Mouse (Mus musculus): ENCODE measurements around the gene Nmur1. TPM values are rescaled to one million over a fixed set of nuclear protein-coding genes. Genes with fewer than 3 reads are reported as not detected.

Gene Nmur1
- polyA plus RNA-seq, 1 experiment from 2014 or later: 0.12 TPM

- peak overlapping the region; percentile 98 for H3K9ac ChIP-seq (ENCODE audit: low read length)
- peak overlapping the region; percentile 25 for H3K4me3 ChIP-seq (ENCODE audit: low read depth, low read length)
- H3K27me3 ChIP-seq (ENCODE audit: control insufficient read depth, insufficient read depth, low read length): no peaks in the 10 kb centered on the region
- peak overlapping the region; percentile 93 for H3K27ac ChIP-seq (replicated peaks; ENCODE audit: low read depth, low read length)
- peak overlapping the region; percentile 53 for H3K4me2 ChIP-seq (ENCODE audit: low read depth, severe bottlenecking)
- no peak for DNase-seq (ENCODE audit: low spot score)
- no peak for ATAC-seq (ENCODE audit: insufficient number of reproducible peaks, low FRiP score, low TSS enrichment, low read depth)
- no peaks in the 10 kb centered on the region for H3K36me3 ChIP-seq (ENCODE audit: control insufficient read depth, insufficient read depth, low read length)
- H3K4me1 ChIP-seq (ENCODE audit: control insufficient read depth, insufficient read depth, low read length): peaks cover 14% of the 10 kb centered on the region; the same call in 1 of the 2 replicates
- no peaks in the 10 kb centered on the region for H3K9me3 ChIP-seq (ENCODE audit: control insufficient read depth, low read length)
- 4% methylated on average over 24 of the region's 24 CpGs for WGBS
Observed at GRCm38 (mm10) chr1:86442832-86443231, 16.8 kb upstream of the Nmur1 start.

- Histone ChIP-seq H3K9me3 (ENCODE audit: control insufficient read depth, low read length) (no peaks in the 10 kb centered on the region), H3K27ac (replicated peaks; ENCODE audit: low read depth, low read length) (peak overlapping the region; percentile 93), H3K4me3 (ENCODE audit: low read depth, low read length) (peak overlapping the region; percentile 25), H3K4me1 (ENCODE audit: control insufficient read depth, insufficient read depth, low read length) (peaks cover 14% of the 10 kb centered on the region; the same call in 1 of the 2 replicates), H3K27me3 (ENCODE audit: control insufficient read depth, insufficient read depth, low read length) (no peaks in the 10 kb centered on the region), H3K36me3 (ENCODE audit: control insufficient read depth, insufficient read depth, low read length) (no peaks in the 10 kb centered on the region), H3K9ac (ENCODE audit: low read length) (peak overlapping the region; percentile 98), H3K4me2 (ENCODE audit: low read depth, severe bottlenecking) (peak overlapping the region; percentile 53)
- ATAC-seq (ENCODE audit: insufficient number of reproducible peaks, low FRiP score, low TSS enrichment, low read depth) (peak; percentile 51), DNase-seq (ENCODE audit: low spot score) (peak; percentile 93)
- WGBS: under 1% methylated on average over 80 of the region's 81 CpGs
Observed at GRCm38 (mm10) chr1:86441980-86442831, 16.2 kb upstream of the Nmur1 start.

GRCm38 (mm10) chr1:86441724-86441979 is 15.6 kb upstream of the Nmur1 start:
- peak overlapping the region; percentile 25 for H3K4me3 ChIP-seq (ENCODE audit: low read depth, low read length)
- H3K27ac ChIP-seq (replicated peaks; ENCODE audit: low read depth, low read length): peak overlapping the region; percentile 93
- H3K9me3 ChIP-seq (ENCODE audit: control insufficient read depth, low read length): no peaks in the 10 kb centered on the region
- ATAC-seq (ENCODE audit: insufficient number of reproducible peaks, low FRiP score, low TSS enrichment, low read depth) (peak; percentile 23; the same call in 1 of the 2 replicates), DNase-seq (ENCODE audit: low spot score) (no peak)
- WGBS: 0% methylated on average over 5 of the region's 5 CpGs
- peak overlapping the region; percentile 98 for H3K9ac ChIP-seq (ENCODE audit: low read length)
- no peaks in the 10 kb centered on the region for H3K27me3 ChIP-seq (ENCODE audit: control insufficient read depth, insufficient read depth, low read length)
- peak overlapping the region; percentile 53 for H3K4me2 ChIP-seq (ENCODE audit: low read depth, severe bottlenecking)
- H3K4me1 ChIP-seq (ENCODE audit: control insufficient read depth, insufficient read depth, low read length): peaks cover 14% of the 10 kb centered on the region; the same call in 1 of the 2 replicates
- H3K36me3 ChIP-seq (ENCODE audit: control insufficient read depth, insufficient read depth, low read length): no peaks in the 10 kb centered on the region

- WGBS: under 1% methylated on average over 24 of the region's 29 CpGs
- ATAC-seq (ENCODE audit: insufficient number of reproducible peaks, low FRiP score, low TSS enrichment, low read depth): peak; percentile 27; the same call in 1 of the 2 replicates
- Histone ChIP-seq H3K4me2 (ENCODE audit: low read depth, severe bottlenecking) (peak overlapping the region; percentile 53), H3K4me3 (ENCODE audit: low read depth, low read length) (peak overlapping the region; percentile 25), H3K36me3 (ENCODE audit: control insufficient read depth, insufficient read depth, low read length) (no peaks in the 10 kb centered on the region), H3K27me3 (ENCODE audit: control insufficient read depth, insufficient read depth, low read length) (no peaks in the 10 kb centered on the region), H3K27ac (replicated peaks; ENCODE audit: low read depth, low read length) (peak overlapping the region; percentile 93), H3K4me1 (ENCODE audit: control insufficient read depth, insufficient read depth, low read length) (peaks cover 14% of the 10 kb centered on the region; the same call in 1 of the 2 replicates), H3K9me3 (ENCODE audit: control insufficient read depth, low read length) (no peaks in the 10 kb centered on the region), H3K9ac (ENCODE audit: low read length) (peak overlapping the region; percentile 98)
- DNase-seq (ENCODE audit: low spot score): peak; percentile 76
Observed at GRCm38 (mm10) chr1:86440887-86441723, 15.1 kb upstream of the Nmur1 start.

GRCm38 (mm10) chr1:86440171-86440886 is 14.3 kb upstream of the Nmur1 start:
- peaks cover 18% of the 10 kb centered on the region; the same call in 1 of the 2 replicates for H3K4me1 ChIP-seq (ENCODE audit: control insufficient read depth, insufficient read depth, low read length)

GRCm38 (mm10) chr1:86439487-86440170 is 13.6 kb upstream of the Nmur1 start:
- Histone ChIP-seq H3K4me1 (ENCODE audit: control insufficient read depth, insufficient read depth, low read length) (peaks cover 21% of the 10 kb centered on the region; the same call in 1 of the 2 replicates), H3K9me3 (ENCODE audit: control insufficient read depth, low read length) (no peaks in the 10 kb centered on the region), H3K36me3 (ENCODE audit: control insufficient read depth, insufficient read depth, low read length) (no peaks in the 10 kb centered on the region), H3K27ac (replicated peaks; ENCODE audit: low read depth, low read length) (no peak overlapping the region), H3K4me3 (ENCODE audit: low read depth, low read length) (no peak overlapping the region), H3K4me2 (ENCODE audit: low read depth, severe bottlenecking) (no peak overlapping the region), H3K27me3 (ENCODE audit: control insufficient read depth, insufficient read depth, low read length) (no peaks in the 10 kb centered on the region), H3K9ac (ENCODE audit: low read length) (no peak overlapping the region)
- WGBS: 29% methylated on average over 8 of the region's 8 CpGs
- no peak for DNase-seq (ENCODE audit: low spot score)
- no peak for ATAC-seq (ENCODE audit: insufficient number of reproducible peaks, low FRiP score, low TSS enrichment, low read depth)

More at GRCm38 (mm10) chr1:86440171-86440886, 14.3 kb upstream of the Nmur1 start:
- peak overlapping the region; percentile 25 for H3K4me3 ChIP-seq (ENCODE audit: low read depth, low read length)
- peak overlapping the region; percentile 98; the same call in 1 of the 2 replicates for H3K9ac ChIP-seq (ENCODE audit: low read length)
- H3K27ac ChIP-seq (replicated peaks; ENCODE audit: low read depth, low read length): peak overlapping the region; percentile 93
- H3K4me2 ChIP-seq (ENCODE audit: low read depth, severe bottlenecking): peak overlapping the region; percentile 53
- H3K27me3 ChIP-seq (ENCODE audit: control insufficient read depth, insufficient read depth, low read length): no peaks in the 10 kb centered on the region
- DNase-seq (ENCODE audit: low spot score) (peak; percentile 97), ATAC-seq (ENCODE audit: insufficient number of reproducible peaks, low FRiP score, low TSS enrichment, low read depth) (peak; percentile 70)
- H3K36me3 ChIP-seq (ENCODE audit: control insufficient read depth, insufficient read depth, low read length): no peaks in the 10 kb centered on the region
- WGBS: 5% methylated on average over 18 of the region's 18 CpGs
- H3K9me3 ChIP-seq (ENCODE audit: control insufficient read depth, low read length): no peaks in the 10 kb centered on the region

GRCm38 (mm10) chr1:86438501-86438900 is 12.5 kb upstream of the Nmur1 start:
- ATAC-seq (ENCODE audit: insufficient number of reproducible peaks, low FRiP score, low TSS enrichment, low read depth) (no peak), DNase-seq (ENCODE audit: low spot score) (no peak)
- Histone ChIP-seq H3K4me2 (ENCODE audit: low read depth, severe bottlenecking) (no peak overlapping the region), H3K4me3 (ENCODE audit: low read depth, low read length) (no peak overlapping the region), H3K9me3 (ENCODE audit: control insufficient read depth, low read length) (no peaks in the 10 kb centered on the region), H3K9ac (ENCODE audit: low read length) (no peak overlapping the region), H3K27ac (replicated peaks; ENCODE audit: low read depth, low read length) (no peak overlapping the region), H3K27me3 (ENCODE audit: control insufficient read depth, insufficient read depth, low read length) (no peaks in the 10 kb centered on the region), H3K4me1 (ENCODE audit: control insufficient read depth, insufficient read depth, low read length) (peaks cover 19% of the 10 kb centered on the region), H3K36me3 (ENCODE audit: control insufficient read depth, insufficient read depth, low read length) (no peaks in the 10 kb centered on the region)
- WGBS: 83% methylated on average over 2 of the region's 2 CpGs

All from limb, embryonic 11.5 days (tissue).